Comparison of ENCODE assay signal across 16 mouse cellular contexts in genomic region chr6:128643999-128644398, GRCm38 (mm10). TPM values are rescaled to one million over a fixed set of nuclear protein-coding genes. Genes with fewer than 3 reads are reported as not detected.
"Had no signal": no experiment of that assay in that cellular context is flagged by ENCODE, and none has a peak within 500 bp of the region (broad histone marks: within the 10 kb centered on the region; RNA-seq: fewer than 3 reads in every experiment).

No protein-coding gene starts in this region.

- DNase-seq: kidney, adult 2 months; kidney, postnatal 14 days; left cerebral cortex, postnatal 4 days; lung, postnatal 36 days; right cerebral cortex, adult 18-20 months; right cerebral cortex, postnatal 25 days; spleen, adult 18-20 months; thymus, adult 2 months; thymus, postnatal 25 days had no signal

RNA-seq across cellular contexts. Expression of gene Clec2h, which starts 18.2 kb away (rescaled TPM):
- total RNA-seq: layer of hippocampus, adult 8-10 months; layer of hippocampus, postnatal 14 days; left cerebral cortex, adult 18-20 months; left cerebral cortex, postnatal 4 days; megakaryocyte progenitor cell, adult 5-6 weeks; midbrain, postnatal 0 days had no signal

RNA-seq across cellular contexts. Expression of gene Klrb1a, which starts 20.7 kb away (rescaled TPM):
- total RNA-seq: layer of hippocampus, adult 8-10 months; layer of hippocampus, postnatal 14 days; left cerebral cortex, adult 18-20 months; left cerebral cortex, postnatal 10 days; left cerebral cortex, postnatal 4 days; liver, adult 2 months; midbrain, postnatal 0 days had no signal
